Mouse (Mus musculus) G1E (cell line): ENCODE measurements around the gene Runx1.

Source experiments
- CTCF ChIP-seq: IDR thresholded peaks from 2 replicates; pipeline ENCODE4 v1.5.1; 2012; ENCODE audit warnings: low read depth, low read length, inconsistent platforms, mixed read lengths
- GATA1 ChIP-seq: IDR thresholded peaks from 2 replicates; pipeline ENCODE4 v1.6.1; 2012; ENCODE audit warnings: borderline replicate concordance, low read length, inconsistent platforms, mixed read lengths
- GATA2 ChIP-seq: IDR thresholded peaks from 2 replicates; pipeline ENCODE4 v1.6.1; 2012; ENCODE audit warnings: low read depth, low read length, inconsistent platforms, borderline replicate concordance
- POLR2AphosphoS5 ChIP-seq: IDR thresholded peaks from 2 replicates; pipeline ENCODE4 v1.6.1; 2012; ENCODE audit warnings: low read depth, low read length, inconsistent platforms; ENCODE audit not compliant: insufficient replicate concordance

DNA sequence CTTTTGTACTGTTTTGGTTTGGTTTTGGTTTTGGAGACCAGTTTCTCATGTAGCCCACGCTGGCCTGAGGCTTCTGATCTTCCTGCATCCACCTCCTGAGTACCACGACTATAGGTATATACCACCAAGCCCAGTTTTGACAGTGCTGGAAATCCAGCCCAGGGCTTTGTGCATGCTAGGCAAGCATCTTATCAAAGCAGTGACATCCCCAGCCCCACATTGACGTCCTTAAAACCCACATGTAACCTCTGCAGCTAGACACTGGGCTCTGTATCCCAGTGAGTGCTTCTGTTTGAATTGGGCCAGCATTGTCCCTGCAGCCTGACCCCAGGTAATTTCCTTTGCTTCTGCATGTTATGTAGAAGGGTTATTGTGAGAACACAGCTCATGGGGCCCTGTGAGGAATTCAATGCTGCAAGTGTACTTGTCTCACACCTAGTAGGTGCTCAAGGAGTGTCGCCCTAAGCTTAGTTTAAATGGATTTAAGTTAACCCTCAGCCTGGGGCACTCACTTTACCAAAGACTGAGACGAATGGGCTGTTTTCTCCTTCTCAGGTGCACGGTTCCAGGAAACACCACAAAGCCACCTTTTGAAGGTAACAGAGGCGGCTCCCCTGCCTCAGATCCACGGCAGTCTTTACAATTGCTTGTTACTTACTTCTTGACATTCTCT is 15.2 kb downstream of the Runx1 start:
- TF ChIP-seq CTCF, result no peak
- TF ChIP-seq GATA2, result no peak
- no peak for TF ChIP-seq POLR2AphosphoS5
- TF ChIP-seq GATA1, result no peak
